Mouse (Mus musculus) erythroid progenitor cell, adult 5-6 weeks (primary cell): ENCODE measurements around the gene Pidd1. TPM values are rescaled to one million over a fixed set of nuclear protein-coding genes. Genes with fewer than 3 reads are reported as not detected.

Source experiments
- ATAC-seq: replicated peaks from 2 replicates; pipeline ENCODE4 v1.8.0; 2016; ENCODE audit warnings: moderate number of reproducible peaks, mild to moderate bottlenecking, moderate TSS enrichment, inconsistent platforms; ENCODE audit not compliant: poor library complexity, low FRiP score, severe bottlenecking
- total RNA-seq, 2 experiments: library from RNA; stranded (forward) in 1 of 2; stranded (reverse) in 1 of 2; fragments of 150-400 nt in 1 of 2; fragments of 186-747, 209-891 nt in 1 of 2; gene quantifications; 2 replicates each; pipeline versions ENCODE4 v1.2.3 to v1.2.4; 2015 to 2017; ENCODE audit warnings: low replicate concordance in 2 of 2

The Pidd1 gene
- total RNA-seq, 2 experiments from 2014 or later, result 19.1 to 34.4 TPM

DNA sequence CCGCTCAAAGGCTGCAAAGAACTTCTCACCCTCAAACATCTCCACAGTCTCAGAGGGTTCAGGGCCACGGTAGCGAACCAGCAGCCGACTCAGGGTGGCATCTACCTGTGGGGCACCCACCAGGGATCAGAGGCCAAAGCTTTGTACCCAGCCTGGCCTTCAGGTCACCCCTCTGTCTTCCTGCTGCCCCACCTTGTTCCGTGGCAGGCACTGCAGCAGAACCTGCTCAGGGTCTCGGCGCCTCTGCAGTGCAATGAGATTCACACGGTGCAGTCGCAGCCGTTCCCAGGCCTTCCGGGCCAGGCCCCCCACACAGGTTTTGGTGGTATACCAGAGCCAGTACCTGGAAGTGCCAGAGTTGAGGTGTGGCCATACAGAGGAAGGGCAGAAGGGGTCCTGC is 4.0 kb downstream of the Pidd1 start:
- ATAC-seq, result no peak

- no peak for ATAC-seq
Observed at GRCm38 (mm10) chr7:141439140-141439679, 4.6 kb downstream of the Pidd1 start.

DNA sequence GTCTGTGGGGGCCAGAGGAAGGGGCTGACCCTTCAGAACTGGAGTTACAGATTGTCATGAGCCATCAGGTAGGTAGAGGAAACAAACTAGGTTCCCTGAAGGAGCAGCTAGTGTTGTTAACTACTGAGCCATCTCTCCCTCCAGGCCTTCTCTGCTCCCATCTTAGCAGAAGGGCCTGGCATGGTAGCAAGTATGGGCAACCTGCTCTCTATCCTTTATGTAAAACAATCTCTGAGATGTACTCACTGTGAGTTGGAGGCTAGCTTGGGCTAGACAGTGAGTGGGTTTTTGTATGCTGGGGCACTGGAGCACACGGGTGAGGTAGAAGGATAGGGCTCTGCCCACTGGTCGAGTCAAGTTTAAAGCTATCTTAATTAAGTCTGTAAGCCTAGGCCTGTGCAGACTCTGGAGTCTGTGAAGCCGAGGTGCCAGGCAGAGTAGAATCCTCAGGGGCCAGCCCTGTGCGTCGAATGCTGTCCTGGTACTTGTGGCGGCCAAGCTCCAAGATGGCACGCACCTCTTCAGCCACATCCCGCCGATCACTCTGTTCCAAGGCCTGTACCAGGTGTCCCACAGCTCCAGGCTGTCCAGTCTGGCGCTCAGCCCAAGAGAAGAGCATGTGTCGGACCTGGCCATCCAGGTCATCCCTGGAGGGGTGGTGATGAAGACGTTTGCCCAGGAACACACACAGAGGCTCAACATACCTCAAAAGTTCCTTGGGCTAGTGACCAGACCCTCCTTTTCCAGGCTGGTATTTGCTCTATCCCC is 5.4 kb downstream of the Pidd1 start:
- no peak for ATAC-seq

DNA sequence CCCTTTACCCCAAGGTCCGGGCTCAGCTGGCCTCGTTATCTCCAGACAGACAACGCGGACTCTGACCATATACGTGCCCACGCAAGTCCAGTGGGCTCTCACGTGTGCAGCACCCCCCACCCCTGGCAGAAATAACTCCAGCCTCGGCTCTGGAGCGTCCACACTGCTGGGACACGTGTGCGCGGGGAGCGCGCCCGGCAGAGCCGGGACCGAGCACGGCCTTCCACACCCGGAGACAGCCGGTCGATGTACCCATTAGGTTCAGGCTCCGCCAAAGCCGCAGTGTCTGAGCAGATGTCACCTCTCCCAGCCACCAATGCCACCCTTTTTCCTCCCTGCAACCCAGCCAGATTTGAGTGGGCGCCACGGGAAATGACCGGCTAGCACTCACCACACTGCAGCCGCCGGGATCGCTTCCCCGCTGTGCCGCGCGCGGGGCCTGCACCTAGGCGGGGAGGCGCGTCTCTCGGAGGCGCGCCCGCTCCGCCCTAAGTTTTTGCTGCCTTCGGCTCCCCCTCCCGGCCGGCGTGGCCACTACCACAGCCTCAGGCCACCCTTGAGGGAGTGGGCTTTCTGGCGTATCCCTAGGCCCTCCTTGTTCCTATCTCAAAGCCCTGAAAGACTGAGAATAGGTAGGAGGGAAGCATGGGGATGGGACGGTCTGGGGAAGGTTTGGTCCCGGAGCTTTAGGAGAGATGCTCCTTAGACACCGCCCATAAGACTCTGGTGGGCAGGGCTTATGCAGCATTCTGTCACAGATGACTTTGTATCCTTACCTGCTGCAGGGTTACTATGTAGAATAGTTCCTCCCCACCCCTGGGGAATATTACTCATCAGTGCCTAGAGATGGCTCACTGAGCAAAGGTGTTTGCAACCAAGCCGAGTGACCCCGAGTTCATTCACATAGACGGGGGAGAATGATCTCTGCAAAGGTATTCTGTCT is 6.4 kb downstream of the Pidd1 start, which contains the start of gene Slc25a22:
Gene Slc25a22 (minus strand): TSS at position 715 of the 943 bp plus-strand sequence.
- ATAC-seq, result peak; percentile 75

- no peak for ATAC-seq
Observed at GRCm38 (mm10) chr7:141436523-141436892, 7.3 kb downstream of the Pidd1 start.

DNA sequence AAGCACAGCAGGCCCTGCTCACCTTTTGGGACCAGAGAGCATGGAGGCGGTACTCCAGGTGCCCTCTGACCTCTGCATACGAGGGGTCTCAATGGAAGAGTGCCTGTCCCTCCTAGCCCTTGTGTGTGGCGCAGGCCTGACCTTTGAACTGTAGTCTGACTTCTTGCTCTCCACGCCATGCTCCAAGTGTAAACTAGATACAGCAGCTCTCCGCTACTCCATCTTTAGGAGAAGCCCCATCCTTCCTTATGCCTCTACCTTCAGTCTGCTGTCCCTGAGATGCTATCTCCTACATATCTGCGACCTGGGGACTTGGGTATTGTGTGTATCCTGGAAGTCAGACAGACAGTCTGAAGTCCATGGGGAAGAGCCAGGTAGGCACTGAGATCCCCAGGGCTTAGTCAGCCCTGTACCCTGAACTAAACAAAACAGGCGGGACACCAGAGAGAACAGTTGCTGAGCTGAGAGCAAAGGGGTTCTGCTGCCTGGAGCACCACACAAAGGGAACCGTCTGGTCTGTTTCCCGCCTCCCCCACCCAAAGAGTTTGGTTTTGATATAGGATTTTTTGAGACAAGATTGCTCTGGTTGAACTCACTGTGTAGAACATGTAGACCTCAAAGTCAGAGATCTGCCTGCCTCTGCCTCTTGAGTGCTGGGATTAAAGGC is 7.8 kb downstream of the Pidd1 start:
- ATAC-seq, result no peak

- peak; percentile 79 for ATAC-seq
Observed at GRCm38 (mm10) chr7:141435129-141435855, 8.5 kb downstream of the Pidd1 start.

DNA sequence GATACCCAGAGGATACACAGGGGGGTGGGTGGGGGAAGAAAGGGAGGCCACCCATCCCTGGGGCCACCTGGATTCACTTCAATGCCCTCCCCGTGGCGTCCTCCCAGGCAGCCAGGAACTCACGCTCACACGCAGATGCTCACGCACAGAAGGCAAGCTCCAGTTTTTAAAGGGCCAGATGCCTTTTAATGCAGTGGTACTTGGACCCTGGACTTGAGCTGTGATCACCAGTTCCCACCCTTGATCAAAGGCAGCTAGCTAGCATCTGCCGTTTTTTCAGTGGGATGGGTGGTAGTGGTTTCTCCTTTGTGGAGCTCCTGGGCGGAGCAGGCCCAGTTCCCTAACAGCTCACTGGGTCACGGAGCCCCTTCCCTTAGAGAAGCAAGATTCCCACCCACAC is 9.4 kb downstream of the Pidd1 start:
- ATAC-seq, result no peak

- no peak for ATAC-seq
Observed at GRCm38 (mm10) chr7:141433517-141434400, 10.1 kb downstream of the Pidd1 start.

- ATAC-seq, result no peak
Observed at GRCm38 (mm10) chr7:141432741-141433516, 10.9 kb downstream of the Pidd1 start.

DNA sequence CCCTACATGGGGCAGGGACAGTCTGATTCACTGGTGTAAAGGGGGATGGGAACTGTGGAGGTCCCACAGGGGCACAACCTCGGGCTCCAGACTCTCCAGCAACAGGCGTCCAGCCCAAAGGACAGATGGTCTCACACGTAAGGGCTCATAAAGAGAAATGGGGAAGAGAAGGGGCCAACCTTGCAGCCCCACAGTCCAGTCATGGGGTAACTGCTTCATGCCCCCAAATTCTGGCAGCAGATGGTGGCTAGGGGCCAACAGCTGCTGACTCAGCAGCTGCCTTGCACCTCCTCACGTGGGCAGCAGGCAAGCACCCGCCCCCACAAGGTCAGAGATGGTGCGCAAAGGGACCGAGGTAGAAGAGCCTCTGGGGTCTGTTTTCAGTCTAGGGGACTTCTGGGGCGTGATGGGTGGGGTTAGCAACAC is 11.6 kb downstream of the Pidd1 start:
- no peak for ATAC-seq

- ATAC-seq, result no peak
Observed at GRCm38 (mm10) chr7:141431434-141432185, 12.2 kb downstream of the Pidd1 start.

- no peak for ATAC-seq
Observed at GRCm38 (mm10) chr7:141430585-141431240, 13.1 kb downstream of the Pidd1 start.

DNA sequence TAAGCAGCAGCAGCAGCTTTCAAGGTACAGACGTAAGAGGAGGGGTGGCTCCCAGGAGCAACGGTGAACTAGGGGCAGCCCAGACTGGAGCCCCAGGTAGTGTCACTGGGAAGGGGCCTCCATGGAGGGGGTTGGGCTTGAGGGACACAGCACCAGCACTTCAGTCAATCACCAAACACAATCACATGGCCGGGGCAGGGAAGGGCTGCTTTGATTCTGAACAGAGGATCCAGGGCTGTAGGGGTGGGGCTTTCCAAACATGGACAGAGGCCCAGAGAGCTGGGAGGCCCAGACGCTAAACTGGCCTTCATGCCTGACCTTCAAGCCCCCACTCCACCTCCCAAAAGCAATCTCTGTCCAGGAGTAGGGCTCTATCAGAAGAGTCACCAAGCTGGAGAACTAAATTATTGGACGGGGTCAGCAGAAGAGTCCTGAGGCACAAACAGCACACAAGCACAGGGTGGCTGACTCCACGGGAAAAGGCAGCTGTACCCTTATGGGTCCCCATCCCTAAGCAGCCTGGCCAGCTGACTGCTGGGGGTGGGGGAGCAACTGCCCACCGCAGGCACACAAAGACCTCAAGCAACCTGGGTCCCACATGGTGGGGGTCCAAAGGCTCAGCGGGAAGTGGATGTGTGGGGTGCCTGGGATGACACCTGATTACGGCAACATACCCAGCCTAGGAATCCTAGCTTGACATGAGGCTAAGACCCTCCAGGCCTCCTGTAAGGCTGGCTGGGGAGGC is 13.8 kb downstream of the Pidd1 start:
- no peak for ATAC-seq

- ATAC-seq, result no peak
Observed at GRCm38 (mm10) chr7:141429310-141429709, 14.5 kb downstream of the Pidd1 start, which contains the start of gene Cend1. TSS of gene Cend1 (minus strand) at chr7:141429491.

- no peak for ATAC-seq
Observed at GRCm38 (mm10) chr7:141428701-141429100, 15.1 kb downstream of the Pidd1 start.
